Mouse (Mus musculus) kidney, postnatal 4 days (tissue): Measurements from ENCODE around the gene Tbc1d4.
"Not testable (repeated sequence)": the region's sequence is repeated elsewhere in the genome, so short reads cannot be mapped to it uniquely, and the experiment has no call there.

ENCODE experiments used
- DNase-seq, 2 experiments: peaks; one replicate each; pipeline ENCODE4 v3.0.0; 2021; ENCODE audit warnings: mixed read lengths in 2 of 2

The Tbc1d4 gene

GRCm38 (mm10) chr14:101595301-101596080 is 13.5 kb downstream of the Tbc1d4 start:
- DNase-seq, result no peak

- DNase-seq, result no peak
Measured at GRCm38 (mm10) chr14:101594001-101594400, 15.0 kb downstream of the Tbc1d4 start.

DNA sequence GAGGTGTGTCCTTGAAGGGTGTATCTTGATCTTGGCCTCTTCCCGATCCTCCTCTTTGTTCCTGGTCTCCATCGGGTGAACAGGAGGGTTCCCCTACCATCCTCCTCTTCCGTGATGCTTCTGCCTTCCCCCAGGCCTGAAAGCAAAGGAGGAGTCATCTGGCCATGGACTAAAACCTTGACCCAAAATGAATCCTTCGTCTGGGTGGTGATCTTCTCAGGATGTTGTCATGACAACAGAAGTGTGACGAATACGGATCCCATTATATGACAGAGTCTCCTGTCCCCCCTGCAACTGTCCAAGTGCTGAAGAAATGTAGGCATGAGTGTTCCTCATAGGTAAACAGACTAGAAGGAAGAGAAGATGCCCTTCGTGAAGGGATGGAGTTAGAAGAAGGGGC is 15.7 kb downstream of the Tbc1d4 start:
- no peak for DNase-seq

GRCm38 (mm10) chr14:101591101-101591500 is 17.9 kb downstream of the Tbc1d4 start:
- no peak for DNase-seq

DNA sequence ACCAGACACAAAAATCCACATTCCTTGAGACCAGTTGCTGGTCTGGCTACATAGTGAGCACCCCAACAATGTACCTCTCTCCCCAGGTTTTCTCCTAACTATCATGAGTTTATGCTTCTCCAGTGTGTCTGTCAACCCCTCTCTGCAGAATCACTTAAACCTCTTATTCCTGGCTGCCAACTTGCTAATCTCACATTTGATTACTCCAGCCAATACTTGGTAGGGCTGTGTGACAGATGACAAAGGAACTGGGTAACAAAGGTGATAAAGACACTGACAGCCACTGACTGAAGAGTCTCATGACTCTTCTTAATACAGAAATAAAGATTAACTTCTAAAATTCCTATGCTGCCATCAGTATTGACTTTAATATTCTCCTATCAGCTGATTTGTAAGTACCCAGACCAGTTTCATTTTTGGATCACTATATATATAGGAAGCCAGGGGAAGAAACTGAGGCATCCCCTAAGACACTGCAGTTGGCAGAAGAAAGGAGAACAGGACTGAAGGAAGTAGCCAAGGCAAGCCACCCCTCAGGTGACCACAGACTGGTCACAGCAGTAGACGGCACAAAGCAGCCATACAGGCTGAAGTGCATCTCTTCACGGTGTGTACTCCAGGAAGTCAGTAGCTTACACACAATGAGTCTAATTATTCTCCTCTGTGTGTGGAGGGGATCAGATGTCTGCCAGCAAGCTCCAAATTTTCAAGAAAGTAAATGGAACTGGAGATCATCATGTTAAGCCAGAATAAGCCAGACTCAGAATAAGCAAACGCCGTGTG is 20.6 kb downstream of the Tbc1d4 start:
- not testable (repeated sequence) for DNase-seq

- DNase-seq, result not testable (repeated sequence)
Measured at GRCm38 (mm10) chr14:101587366-101588040, 21.5 kb downstream of the Tbc1d4 start.

GRCm38 (mm10) chr14:101586096-101586495 is 22.9 kb downstream of the Tbc1d4 start:
- DNase-seq, result peak in 1 of 2 experiments; percentile 17

DNA sequence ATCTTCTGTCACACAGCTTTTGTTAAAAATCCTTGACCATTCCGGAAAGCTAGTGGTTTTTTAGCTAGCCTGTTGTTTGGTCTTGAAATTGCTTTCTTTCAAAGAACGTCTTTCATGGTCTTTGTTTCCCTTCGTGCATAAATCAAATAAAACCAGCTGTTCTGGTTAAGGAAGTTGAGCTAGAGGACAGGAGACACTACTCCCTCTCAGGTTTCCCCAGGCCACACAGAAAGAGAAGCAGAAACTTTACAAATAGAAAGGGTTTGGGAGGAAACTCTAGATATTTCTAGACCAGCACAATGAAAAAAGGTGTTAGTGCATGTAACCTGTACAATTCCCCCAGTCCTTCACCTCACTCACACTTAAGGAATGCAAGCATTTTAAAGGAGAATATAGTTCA is 33.3 kb downstream of the Tbc1d4 start:
- DNase-seq, result no peak

DNA sequence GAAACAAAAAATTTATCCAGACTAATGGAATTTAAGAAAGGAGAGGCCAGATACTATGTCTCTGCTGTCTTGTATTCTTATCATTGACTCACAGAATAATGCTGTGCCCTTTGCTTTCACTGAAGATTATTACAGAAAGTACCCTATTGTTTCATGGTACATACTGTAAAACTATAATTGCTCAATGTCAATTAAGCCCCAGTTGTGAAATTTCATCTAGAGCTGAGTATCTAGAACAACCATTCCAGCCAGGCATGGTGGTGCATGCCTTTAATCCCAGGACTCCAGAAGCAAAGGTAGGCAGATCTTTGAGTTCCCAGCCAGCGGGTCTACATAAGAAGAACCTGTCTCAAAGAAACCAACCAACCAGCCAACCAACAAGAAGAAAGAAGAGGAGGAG is 34.5 kb downstream of the Tbc1d4 start:
- no peak for DNase-seq

DNA sequence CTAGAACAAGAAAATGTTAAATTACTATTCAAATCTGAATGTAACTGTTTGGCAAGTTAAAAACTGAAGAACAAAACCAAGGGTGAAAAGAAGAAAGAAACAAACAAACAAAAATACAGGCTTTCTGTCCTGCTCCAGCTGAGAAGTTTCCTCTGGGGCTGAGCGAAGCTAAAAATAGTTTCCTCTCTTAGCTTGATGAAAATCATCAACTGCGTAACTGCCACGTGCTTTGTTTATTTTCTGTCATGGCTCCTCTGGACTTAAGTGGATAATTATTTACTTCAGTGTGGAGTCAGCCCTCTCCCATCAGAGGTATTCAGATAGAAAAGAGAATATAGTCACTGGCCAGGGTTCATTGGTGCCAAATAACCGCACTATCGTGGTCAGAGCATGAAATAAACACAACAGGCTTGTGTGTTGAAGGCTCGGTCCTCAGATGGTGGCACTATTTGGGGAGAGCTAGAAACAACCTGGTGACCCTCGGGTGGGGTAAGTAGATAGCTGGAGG is 35.8 kb downstream of the Tbc1d4 start:
- no peak for DNase-seq

- DNase-seq, result peak; percentile 15 to 21
Measured at GRCm38 (mm10) chr14:101568828-101569227, 40.2 kb downstream of the Tbc1d4 start.

DNA sequence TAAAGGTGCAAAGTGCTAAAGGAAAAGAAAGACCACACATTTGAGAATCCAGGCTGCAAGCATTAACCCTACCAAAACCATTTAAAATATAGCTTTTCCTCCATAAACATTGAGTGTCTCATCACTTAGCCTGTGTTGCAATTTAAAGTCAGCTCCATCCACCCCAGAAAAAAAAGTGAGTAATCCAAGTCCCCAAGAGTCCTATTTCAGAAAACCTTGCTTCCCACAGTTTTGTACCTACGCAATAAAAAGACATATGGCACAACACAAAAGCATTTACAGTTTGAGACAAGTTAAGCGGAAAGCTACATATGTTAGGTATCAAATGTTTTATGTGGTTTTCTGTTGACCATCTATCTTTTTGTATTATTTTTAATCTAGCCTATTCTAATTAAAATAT is 42.3 kb downstream of the Tbc1d4 start:
- no peak for DNase-seq

GRCm38 (mm10) chr14:101565661-101566060 is 43.3 kb downstream of the Tbc1d4 start:
- DNase-seq, result no peak

- no peak for DNase-seq
Measured at GRCm38 (mm10) chr14:101561251-101561701, 47.7 kb downstream of the Tbc1d4 start.

GRCm38 (mm10) chr14:101559446-101559845 is 49.5 kb downstream of the Tbc1d4 start:
- no peak for DNase-seq

- DNase-seq, result no peak
Measured at GRCm38 (mm10) chr14:101548885-101549573, 60.0 kb downstream of the Tbc1d4 start.

DNA sequence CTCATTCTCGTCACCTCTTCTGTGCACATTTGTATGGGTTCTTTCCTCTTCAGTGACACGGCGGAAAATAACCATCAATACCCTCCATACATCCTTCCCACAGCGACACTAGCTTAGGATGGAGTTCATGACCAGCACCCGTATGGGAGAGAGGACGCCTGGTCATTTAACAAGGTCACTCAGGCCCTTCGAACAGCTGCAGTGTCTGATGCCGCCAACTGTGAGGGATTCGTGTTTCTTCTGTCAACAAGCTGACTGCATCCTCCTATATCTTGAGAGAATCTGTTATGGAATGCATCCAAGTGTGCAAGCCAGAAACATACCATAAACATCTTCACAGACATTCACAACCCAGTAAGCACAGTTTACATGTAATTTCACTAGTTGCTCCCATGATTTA is 67.1 kb downstream of the Tbc1d4 start:
- DNase-seq, result peak in 1 of 2 experiments; percentile 20

DNA sequence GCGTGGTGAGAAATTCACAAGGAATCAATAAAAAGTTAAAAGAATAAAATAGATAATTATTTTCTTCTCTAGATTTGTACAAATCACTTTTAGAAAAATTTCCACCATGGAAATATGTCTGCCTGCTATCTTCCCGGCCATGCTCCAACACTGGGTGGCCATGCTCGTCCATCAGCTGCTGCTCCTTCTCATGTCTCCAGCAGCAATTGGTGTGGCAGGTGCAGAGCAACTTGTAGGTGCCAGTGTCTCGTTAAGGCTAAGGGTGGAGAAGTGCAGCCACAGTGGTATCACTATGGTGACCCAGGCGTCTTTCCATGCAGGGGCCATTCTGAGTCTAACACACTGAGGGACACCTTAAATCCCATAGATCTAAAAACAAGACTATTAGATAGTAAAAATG is 67.8 kb downstream of the Tbc1d4 start:
- no peak for DNase-seq

- DNase-seq, result no peak
Measured at GRCm38 (mm10) chr14:101540466-101540865, 68.5 kb downstream of the Tbc1d4 start.

DNA sequence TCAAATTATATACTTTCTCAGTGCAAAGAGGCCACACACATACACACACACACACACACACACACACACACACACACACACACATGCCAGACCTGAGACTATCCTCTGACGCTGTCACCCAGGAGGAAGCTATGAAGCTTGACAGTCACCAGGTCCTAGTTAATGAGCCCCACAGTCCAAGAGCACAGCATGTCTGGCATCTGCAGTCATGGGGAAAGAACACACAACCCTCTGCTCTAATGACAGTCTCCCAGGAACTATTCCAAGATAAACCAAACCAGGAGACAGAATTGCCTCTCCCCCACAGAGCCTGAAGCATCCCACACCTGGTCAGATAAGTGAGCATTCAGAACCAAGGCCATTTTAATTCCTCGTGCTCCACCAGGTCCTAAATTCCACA is 71.1 kb downstream of the Tbc1d4 start:
- peak; percentile 18 to 43 for DNase-seq

GRCm38 (mm10) chr14:101537413-101537812 is 71.6 kb downstream of the Tbc1d4 start:
- no peak for DNase-seq

DNA sequence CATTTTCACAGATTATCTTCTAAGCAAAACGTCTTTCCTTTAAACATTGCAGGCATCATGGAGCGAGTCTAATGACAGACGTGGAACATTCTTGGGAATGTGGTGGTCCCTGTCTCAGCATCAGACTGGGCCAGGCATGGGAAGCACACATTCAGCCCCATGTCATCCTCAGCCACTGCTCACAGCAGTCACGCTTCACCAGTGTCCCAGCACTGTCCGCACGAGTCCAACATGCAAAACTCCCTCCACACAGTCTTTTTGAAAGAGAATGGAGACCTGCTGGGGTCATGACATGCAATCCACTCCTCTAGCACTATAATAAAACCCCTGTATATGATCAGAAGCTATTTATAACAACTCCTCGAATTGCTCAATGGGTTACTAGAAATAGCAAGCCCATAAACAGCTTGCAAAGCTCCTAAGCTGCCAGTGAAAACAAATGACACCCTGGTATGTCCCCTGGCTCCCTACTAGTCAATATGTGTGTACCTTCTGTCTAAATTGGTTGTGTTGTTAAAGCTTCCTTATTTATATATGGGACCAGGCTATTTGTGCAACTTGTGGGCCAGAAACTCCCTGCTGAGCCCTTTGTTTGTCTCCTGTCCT is 76.8 kb downstream of the Tbc1d4 start:
- no peak for DNase-seq
